Mouse (Mus musculus): Measurements from ENCODE around the gene Epas1. TPM values are rescaled to one million over a fixed set of nuclear protein-coding genes. Genes with fewer than 3 reads are reported as not detected.

Gene Epas1
- 321 TPM for polyA plus RNA-seq (2014; fragmentation: Illumina TruSeq; extraction: RNeasy Lipid Tissue Mini Kit (QIAGEN cat#74804); ENCODE audit: insufficient read depth, low read depth, low replicate concordance)

DNA sequence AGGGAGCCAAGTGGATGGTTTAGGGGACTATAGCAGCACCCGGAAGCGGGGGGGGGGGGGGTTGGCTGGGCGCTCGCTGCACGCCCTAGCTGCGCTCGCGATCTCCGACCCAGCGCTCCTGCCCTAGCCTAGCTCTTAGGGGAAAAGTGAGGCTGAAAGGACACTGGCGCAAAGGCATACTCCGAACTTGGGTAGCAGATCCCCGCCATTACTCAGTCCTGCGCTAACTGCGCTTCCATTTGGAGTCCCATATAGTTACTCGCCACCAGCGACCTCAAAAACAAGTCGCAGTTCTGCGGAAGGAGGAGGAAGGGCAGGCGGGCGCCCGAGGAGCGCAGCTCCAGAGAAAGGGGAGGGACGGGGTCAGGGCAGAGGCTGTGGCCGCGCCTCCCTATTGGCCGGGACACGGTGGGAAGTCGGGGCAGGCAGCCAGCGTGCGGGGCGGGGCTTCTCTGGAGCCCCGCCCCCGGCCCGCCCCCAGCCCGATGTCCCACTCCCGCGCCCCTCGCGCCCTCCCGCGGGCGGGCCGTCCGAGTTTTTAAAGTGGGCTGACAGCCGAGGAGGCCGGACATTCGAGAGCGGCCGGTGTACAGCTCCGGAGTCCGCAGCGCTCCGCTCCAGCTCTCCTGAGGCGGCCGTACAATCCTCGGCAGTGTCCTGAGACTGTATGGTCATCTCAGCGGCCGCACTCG is at the start of gene Epas1:
Gene Epas1, plus strand, starts transcription at position 571 of the 692 bp plus-strand sequence.

Other genes with a start within 250 kb of the Epas1 start
- gene Gm10309, start 248.5 kb upstream of the Epas1 start, polyA plus RNA-seq (2014; fragmentation: Illumina TruSeq; extraction: RNeasy Lipid Tissue Mini Kit (QIAGEN cat#74804); ENCODE audit: insufficient read depth, low read depth, low replicate concordance) = 0.41 TPM
- not detected for gene Tmem247, start 163.6 kb downstream of the Epas1 start, polyA plus RNA-seq (2014; fragmentation: Illumina TruSeq; extraction: RNeasy Lipid Tissue Mini Kit (QIAGEN cat#74804); ENCODE audit: insufficient read depth, low read depth, low replicate concordance)
- not detected for gene Atp6v1e2, start 194.2 kb downstream of the Epas1 start, polyA plus RNA-seq (2014; fragmentation: Illumina TruSeq; extraction: RNeasy Lipid Tissue Mini Kit (QIAGEN cat#74804); ENCODE audit: insufficient read depth, low read depth, low replicate concordance)
- gene Rhoq, start 209.4 kb downstream of the Epas1 start, polyA plus RNA-seq (2014; fragmentation: Illumina TruSeq; extraction: RNeasy Lipid Tissue Mini Kit (QIAGEN cat#74804); ENCODE audit: insufficient read depth, low read depth, low replicate concordance) = 19.4 TPM